Mouse (Mus musculus): Measurements from ENCODE around the gene 2810408A11Rik. TPM values are rescaled to one million over a fixed set of nuclear protein-coding genes. Genes with fewer than 3 reads are reported as not detected.

2810408A11Rik gene
- polyA plus RNA-seq, 1 experiment from 2014 or later = 16.4 TPM

DNA sequence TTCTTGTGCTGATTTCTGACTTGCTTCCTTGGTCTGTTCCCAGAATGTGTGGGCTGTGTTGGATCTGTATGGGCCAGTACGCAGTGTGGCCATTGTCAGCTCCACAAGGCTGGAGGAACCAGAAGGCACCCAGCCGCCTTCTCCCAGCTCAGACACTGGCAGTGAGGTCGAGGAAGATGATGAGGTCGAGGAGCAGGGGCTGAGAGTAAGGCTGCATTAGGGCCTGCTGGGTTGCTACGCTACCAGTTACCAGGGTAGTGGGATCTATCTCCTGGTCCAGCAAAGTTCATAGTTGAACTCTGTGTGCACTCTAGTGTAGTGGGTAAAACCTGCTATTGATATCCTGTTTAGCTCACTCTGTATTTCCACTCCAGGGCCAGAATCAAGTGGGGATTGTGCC is 8.4 kb upstream of the 2810408A11Rik start:
- Histone ChIP-seq H3K9ac (replicated peaks; ENCODE audit: low read depth, low read length) (no peak overlapping the region), H3K4me2 (ENCODE audit: low read length) (no peak overlapping the region), H3K4me3 (replicated peaks; ENCODE audit: low read length) (no peak overlapping the region), H3K4me1 (replicated peaks; ENCODE audit: control insufficient read depth, insufficient read depth, low read length) (peaks cover 7% of the 10 kb centered on the region), H3K27ac (ENCODE audit: low read length) (no peak overlapping the region), H3K9me3 (ENCODE audit: control insufficient read depth, low read length) (no peaks in the 10 kb centered on the region), H3K27me3 (replicated peaks; ENCODE audit: control insufficient read depth, insufficient read depth, low read length) (no peaks in the 10 kb centered on the region), H3K36me3 (ENCODE audit: control insufficient read depth, insufficient read depth) (peaks cover 68% of the 10 kb centered on the region)
- no peak for ATAC-seq
- WGBS = 93% methylated on average over 5 of the region's 5 CpGs

DNA sequence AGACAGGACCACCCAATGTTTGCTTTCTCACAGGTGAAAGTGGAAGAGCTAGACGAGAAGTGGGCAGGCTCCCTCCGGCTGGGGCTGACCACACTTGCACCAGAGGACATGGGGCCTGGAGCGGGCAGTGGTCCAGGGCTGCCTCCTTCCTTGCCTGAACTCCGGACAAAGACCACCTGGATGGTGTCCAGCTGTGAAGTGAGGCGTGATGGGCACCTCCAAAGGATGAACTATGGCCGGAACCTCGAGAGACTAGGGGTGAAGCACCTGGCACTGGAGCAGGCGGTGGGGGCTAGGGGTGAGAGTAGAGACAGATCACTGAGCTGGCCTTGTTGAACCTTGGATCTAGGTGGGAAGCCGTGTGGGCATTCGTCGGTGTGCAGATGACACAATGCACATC is 7.9 kb upstream of the 2810408A11Rik start:
- Histone ChIP-seq H3K27me3 (replicated peaks; ENCODE audit: control insufficient read depth, insufficient read depth, low read length) (no peaks in the 10 kb centered on the region), H3K27ac (ENCODE audit: low read length) (no peak overlapping the region), H3K4me2 (ENCODE audit: low read length) (no peak overlapping the region), H3K4me1 (replicated peaks; ENCODE audit: control insufficient read depth, insufficient read depth, low read length) (peaks cover 7% of the 10 kb centered on the region), H3K36me3 (ENCODE audit: control insufficient read depth, insufficient read depth) (peaks cover 73% of the 10 kb centered on the region), H3K9me3 (ENCODE audit: control insufficient read depth, low read length) (no peaks in the 10 kb centered on the region), H3K9ac (replicated peaks; ENCODE audit: low read depth, low read length) (no peak overlapping the region), H3K4me3 (replicated peaks; ENCODE audit: low read length) (no peak overlapping the region)
- WGBS = 90% methylated on average over 11 of the region's 11 CpGs
- ATAC-seq = no peak

DNA sequence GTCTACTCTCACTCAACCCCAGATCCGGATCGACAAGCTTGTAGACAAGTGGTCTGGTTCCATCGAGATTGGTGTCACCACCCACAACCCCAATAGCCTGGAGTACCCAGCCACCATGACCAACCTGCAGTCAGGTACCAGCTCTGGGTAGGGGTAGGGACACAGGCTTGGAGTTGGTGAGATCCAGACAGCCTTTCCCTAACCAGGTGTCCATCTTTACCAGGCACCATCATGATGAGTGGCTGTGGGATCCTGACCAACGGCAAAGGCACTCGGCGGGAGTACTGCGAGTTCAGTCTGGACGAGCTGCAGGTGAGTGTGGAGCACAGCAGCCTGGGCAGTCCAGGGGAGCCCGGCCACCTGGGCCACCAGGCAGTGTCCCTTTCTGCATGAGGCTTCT is 3.5 kb upstream of the 2810408A11Rik start:
- Histone ChIP-seq H3K9ac (replicated peaks; ENCODE audit: low read depth, low read length) (no peak overlapping the region), H3K4me1 (replicated peaks; ENCODE audit: control insufficient read depth, insufficient read depth, low read length) (peaks cover 18% of the 10 kb centered on the region), H3K4me3 (replicated peaks; ENCODE audit: low read length) (no peak overlapping the region), H3K27ac (ENCODE audit: low read length) (no peak overlapping the region), H3K36me3 (ENCODE audit: control insufficient read depth, insufficient read depth) (peaks cover 42% of the 10 kb centered on the region), H3K9me3 (ENCODE audit: control insufficient read depth, low read length) (no peaks in the 10 kb centered on the region), H3K4me2 (ENCODE audit: low read length) (no peak overlapping the region), H3K27me3 (replicated peaks; ENCODE audit: control insufficient read depth, insufficient read depth, low read length) (no peaks in the 10 kb centered on the region)
- ATAC-seq = no peak
- WGBS = 95% methylated on average over 9 of the region's 9 CpGs

DNA sequence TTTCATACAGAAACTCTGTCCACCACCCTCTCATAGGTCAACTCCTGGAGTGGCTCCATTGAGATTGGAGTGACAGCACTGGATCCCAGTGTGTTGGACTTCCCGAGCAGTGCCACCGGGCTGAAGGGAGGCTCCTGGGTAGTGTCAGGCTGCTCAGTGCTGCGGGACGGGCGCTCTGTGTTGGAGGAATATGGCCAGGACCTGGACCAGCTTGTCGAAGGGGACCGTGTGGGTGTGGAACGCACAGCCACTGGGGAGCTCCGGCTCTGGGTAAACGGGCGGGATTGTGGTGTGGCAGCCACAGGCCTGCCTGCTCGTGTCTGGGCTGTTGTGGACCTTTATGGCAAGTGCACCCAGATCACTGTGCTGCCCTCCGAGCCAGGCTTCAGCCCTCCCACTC is 2.2 kb upstream of the 2810408A11Rik start:
- Histone ChIP-seq H3K27ac (ENCODE audit: low read length) (no peak overlapping the region), H3K9ac (replicated peaks; ENCODE audit: low read depth, low read length) (no peak overlapping the region), H3K4me2 (ENCODE audit: low read length) (no peak overlapping the region; the same call in 1 of the 2 replicates), H3K27me3 (replicated peaks; ENCODE audit: control insufficient read depth, insufficient read depth, low read length) (no peaks in the 10 kb centered on the region), H3K36me3 (ENCODE audit: control insufficient read depth, insufficient read depth) (peaks cover 32% of the 10 kb centered on the region), H3K4me3 (replicated peaks; ENCODE audit: low read length) (no peak overlapping the region; the same call in 1 of the 2 replicates), H3K9me3 (ENCODE audit: control insufficient read depth, low read length) (no peaks in the 10 kb centered on the region), H3K4me1 (replicated peaks; ENCODE audit: control insufficient read depth, insufficient read depth, low read length) (peaks cover 31% of the 10 kb centered on the region)
- 89% methylated on average over 13 of the region's 13 CpGs for WGBS
- no peak for ATAC-seq

DNA sequence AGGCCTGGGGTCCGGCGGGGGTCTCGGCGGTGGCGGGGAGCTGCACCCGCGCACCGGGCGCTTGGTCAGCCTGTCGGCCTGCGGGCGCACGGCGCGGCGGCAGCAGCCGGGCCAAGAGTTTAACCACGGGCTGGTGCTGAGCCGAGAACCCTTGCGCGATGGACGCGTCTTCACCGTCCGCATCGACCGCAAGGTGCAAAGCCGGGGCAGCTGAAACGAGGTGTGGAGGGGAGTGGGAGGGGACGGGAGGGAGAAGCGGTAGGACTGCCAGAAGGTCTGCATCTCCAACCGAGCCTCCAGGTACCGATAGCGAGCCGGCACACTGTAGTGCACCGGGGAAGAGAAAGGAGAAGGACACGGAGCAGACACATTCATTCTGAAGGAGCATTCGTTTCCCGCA is 1.2 kb upstream of the 2810408A11Rik start:
- peak overlapping the region; percentile 92 for H3K4me2 ChIP-seq (ENCODE audit: low read length)
- H3K27me3 ChIP-seq (replicated peaks; ENCODE audit: control insufficient read depth, insufficient read depth, low read length) = no peaks in the 10 kb centered on the region
- H3K4me1 ChIP-seq (replicated peaks; ENCODE audit: control insufficient read depth, insufficient read depth, low read length) = peaks cover 31% of the 10 kb centered on the region
- H3K36me3 ChIP-seq (ENCODE audit: control insufficient read depth, insufficient read depth) = peaks cover 24% of the 10 kb centered on the region
- H3K4me3 ChIP-seq (replicated peaks; ENCODE audit: low read length) = peak overlapping the region; percentile 78
- peak overlapping the region; percentile 98 for H3K27ac ChIP-seq (ENCODE audit: low read length)
- under 1% methylated on average over 36 of the region's 39 CpGs for WGBS
- H3K9me3 ChIP-seq (ENCODE audit: control insufficient read depth, low read length) = no peaks in the 10 kb centered on the region
- peak overlapping the region; percentile 92 for H3K9ac ChIP-seq (replicated peaks; ENCODE audit: low read depth, low read length)
- ATAC-seq = no peak

- H3K36me3 ChIP-seq (ENCODE audit: control insufficient read depth, insufficient read depth) = peaks cover 18% of the 10 kb centered on the region
- H3K27me3 ChIP-seq (replicated peaks; ENCODE audit: control insufficient read depth, insufficient read depth, low read length) = no peaks in the 10 kb centered on the region
- peaks cover 31% of the 10 kb centered on the region for H3K4me1 ChIP-seq (replicated peaks; ENCODE audit: control insufficient read depth, insufficient read depth, low read length)
- peak; percentile 74 for ATAC-seq
- WGBS = under 1% methylated on average over 40 of the region's 42 CpGs
- no peaks in the 10 kb centered on the region for H3K9me3 ChIP-seq (ENCODE audit: control insufficient read depth, low read length)
- peak overlapping the region; percentile 92 for H3K9ac ChIP-seq (replicated peaks; ENCODE audit: low read depth, low read length)
- peak overlapping the region; percentile 78 for H3K4me3 ChIP-seq (replicated peaks; ENCODE audit: low read length)
- peak overlapping the region; percentile 92 for H3K4me2 ChIP-seq (ENCODE audit: low read length)
- H3K27ac ChIP-seq (ENCODE audit: low read length) = peak overlapping the region; percentile 98
Measured at GRCm38 (mm10) chr11:69901406-69901846, 639 bp upstream of the 2810408A11Rik start.

DNA sequence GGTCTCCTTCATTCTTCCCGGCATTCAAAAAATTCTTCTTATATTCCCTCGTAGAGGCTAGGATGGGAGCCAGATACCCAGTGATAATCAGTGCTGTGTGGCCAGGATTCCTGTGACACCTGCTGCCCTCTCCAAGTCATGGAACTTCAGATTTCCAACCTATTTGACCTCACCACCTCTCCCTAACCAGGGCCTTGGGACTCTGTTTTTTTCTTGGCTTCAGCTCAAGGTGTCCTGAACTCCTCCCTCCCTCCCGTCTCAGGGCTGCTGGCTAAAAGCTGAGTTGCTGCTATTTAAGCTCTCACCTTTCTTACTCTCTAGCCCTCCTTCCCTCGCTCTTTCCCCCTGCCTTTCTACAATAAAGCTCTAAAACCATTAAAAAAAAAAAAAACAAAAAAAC is 917 bp downstream of the 2810408A11Rik start:
- no peak for ATAC-seq
- H3K36me3 ChIP-seq (ENCODE audit: control insufficient read depth, insufficient read depth) = peaks cover 11% of the 10 kb centered on the region
- peak overlapping the region; percentile 92 for H3K9ac ChIP-seq (replicated peaks; ENCODE audit: low read depth, low read length)
- H3K4me2 ChIP-seq (ENCODE audit: low read length) = peak overlapping the region; percentile 92
- no peaks in the 10 kb centered on the region for H3K9me3 ChIP-seq (ENCODE audit: control insufficient read depth, low read length)
- 13% methylated on average over 4 of the region's 4 CpGs for WGBS
- H3K4me3 ChIP-seq (replicated peaks; ENCODE audit: low read length) = peak overlapping the region; percentile 78
- peaks cover 31% of the 10 kb centered on the region for H3K4me1 ChIP-seq (replicated peaks; ENCODE audit: control insufficient read depth, insufficient read depth, low read length)
- no peaks in the 10 kb centered on the region for H3K27me3 ChIP-seq (replicated peaks; ENCODE audit: control insufficient read depth, insufficient read depth, low read length)
- peak overlapping the region; percentile 98 for H3K27ac ChIP-seq (ENCODE audit: low read length)

DNA sequence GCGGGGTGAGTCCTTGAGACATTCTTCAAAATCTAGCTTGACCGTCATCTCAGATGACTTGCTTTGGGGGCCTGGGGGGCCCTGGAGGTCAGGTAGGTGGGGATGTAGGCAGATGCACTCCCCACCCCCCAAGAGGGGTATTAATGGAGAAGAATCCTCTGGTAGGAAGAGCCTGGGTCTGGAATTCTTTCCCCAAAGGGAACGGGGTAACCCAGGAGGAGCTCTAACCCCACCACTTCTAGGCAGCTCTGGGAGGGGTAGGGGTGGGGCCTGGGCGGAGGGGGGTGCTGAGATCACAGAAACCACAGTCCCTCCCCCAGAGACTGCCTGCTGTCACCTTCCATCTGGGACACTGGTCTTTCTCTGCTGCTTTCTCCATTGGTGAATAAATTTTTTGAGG is 5.5 kb downstream of the 2810408A11Rik start, which contains the start of gene Acap1:
Gene Acap1, minus strand, starts transcription at position 249 of the 400 bp plus-strand sequence.
- H3K4me2 ChIP-seq (ENCODE audit: low read length) = no peak within 1 kb of the TSS
- ATAC-seq = no peak
- H3K27ac ChIP-seq (ENCODE audit: low read length) = no peak within 1 kb of the TSS
- H3K9ac ChIP-seq (replicated peaks; ENCODE audit: low read depth, low read length) = no peak within 1 kb of the TSS
- H3K4me1 ChIP-seq (replicated peaks; ENCODE audit: control insufficient read depth, insufficient read depth, low read length) = peaks cover 19% of the 10 kb centered on the region
- H3K27me3 ChIP-seq (replicated peaks; ENCODE audit: control insufficient read depth, insufficient read depth, low read length) = no peaks in the 10 kb centered on the region
- H3K36me3 ChIP-seq (ENCODE audit: control insufficient read depth, insufficient read depth) = no peaks in the 10 kb centered on the region
- no peak within 1 kb of the TSS for H3K4me3 ChIP-seq (replicated peaks; ENCODE audit: low read length)
- WGBS = 76% methylated on average over 4 of the region's 4 CpGs
- no peaks in the 10 kb centered on the region for H3K9me3 ChIP-seq (ENCODE audit: control insufficient read depth, low read length)

- WGBS = 85% methylated on average over 5 of the region's 5 CpGs
- Histone ChIP-seq H3K9me3 (ENCODE audit: control insufficient read depth, low read length) (no peaks in the 10 kb centered on the region), H3K27me3 (replicated peaks; ENCODE audit: control insufficient read depth, insufficient read depth, low read length) (no peaks in the 10 kb centered on the region), H3K27ac (ENCODE audit: low read length) (no peak overlapping the region), H3K36me3 (ENCODE audit: control insufficient read depth, insufficient read depth) (no peaks in the 10 kb centered on the region), H3K4me3 (replicated peaks; ENCODE audit: low read length) (no peak overlapping the region), H3K4me1 (replicated peaks; ENCODE audit: control insufficient read depth, insufficient read depth, low read length) (peaks cover 16% of the 10 kb centered on the region), H3K9ac (replicated peaks; ENCODE audit: low read depth, low read length) (no peak overlapping the region), H3K4me2 (ENCODE audit: low read length) (no peak overlapping the region)
- ATAC-seq = no peak
Measured at GRCm38 (mm10) chr11:69894671-69895070, 6.1 kb downstream of the 2810408A11Rik start.

- 60% methylated on average over 4 of the region's 4 CpGs for WGBS
- no peak overlapping the region for H3K4me3 ChIP-seq (replicated peaks; ENCODE audit: low read length)
- ATAC-seq = no peak
- H3K27ac ChIP-seq (ENCODE audit: low read length) = no peak overlapping the region
- no peaks in the 10 kb centered on the region for H3K27me3 ChIP-seq (replicated peaks; ENCODE audit: control insufficient read depth, insufficient read depth, low read length)
- H3K36me3 ChIP-seq (ENCODE audit: control insufficient read depth, insufficient read depth) = no peaks in the 10 kb centered on the region
- no peak overlapping the region for H3K9ac ChIP-seq (replicated peaks; ENCODE audit: low read depth, low read length)
- H3K4me2 ChIP-seq (ENCODE audit: low read length) = no peak overlapping the region
- H3K9me3 ChIP-seq (ENCODE audit: control insufficient read depth, low read length) = no peaks in the 10 kb centered on the region
- no peaks in the 10 kb centered on the region for H3K4me1 ChIP-seq (replicated peaks; ENCODE audit: control insufficient read depth, insufficient read depth, low read length)
Measured at GRCm38 (mm10) chr11:69891482-69891881, 9.3 kb downstream of the 2810408A11Rik start.
